Mouse (Mus musculus): Measurements from ENCODE around the gene Scaper. TPM values are rescaled to one million over a fixed set of nuclear protein-coding genes. Genes with fewer than 3 reads are reported as not detected.

Scaper gene
- 10 to 100 TPM; 11.4 to 20.1 (median 14.3) TPM for total RNA-seq (2022)

DNA sequence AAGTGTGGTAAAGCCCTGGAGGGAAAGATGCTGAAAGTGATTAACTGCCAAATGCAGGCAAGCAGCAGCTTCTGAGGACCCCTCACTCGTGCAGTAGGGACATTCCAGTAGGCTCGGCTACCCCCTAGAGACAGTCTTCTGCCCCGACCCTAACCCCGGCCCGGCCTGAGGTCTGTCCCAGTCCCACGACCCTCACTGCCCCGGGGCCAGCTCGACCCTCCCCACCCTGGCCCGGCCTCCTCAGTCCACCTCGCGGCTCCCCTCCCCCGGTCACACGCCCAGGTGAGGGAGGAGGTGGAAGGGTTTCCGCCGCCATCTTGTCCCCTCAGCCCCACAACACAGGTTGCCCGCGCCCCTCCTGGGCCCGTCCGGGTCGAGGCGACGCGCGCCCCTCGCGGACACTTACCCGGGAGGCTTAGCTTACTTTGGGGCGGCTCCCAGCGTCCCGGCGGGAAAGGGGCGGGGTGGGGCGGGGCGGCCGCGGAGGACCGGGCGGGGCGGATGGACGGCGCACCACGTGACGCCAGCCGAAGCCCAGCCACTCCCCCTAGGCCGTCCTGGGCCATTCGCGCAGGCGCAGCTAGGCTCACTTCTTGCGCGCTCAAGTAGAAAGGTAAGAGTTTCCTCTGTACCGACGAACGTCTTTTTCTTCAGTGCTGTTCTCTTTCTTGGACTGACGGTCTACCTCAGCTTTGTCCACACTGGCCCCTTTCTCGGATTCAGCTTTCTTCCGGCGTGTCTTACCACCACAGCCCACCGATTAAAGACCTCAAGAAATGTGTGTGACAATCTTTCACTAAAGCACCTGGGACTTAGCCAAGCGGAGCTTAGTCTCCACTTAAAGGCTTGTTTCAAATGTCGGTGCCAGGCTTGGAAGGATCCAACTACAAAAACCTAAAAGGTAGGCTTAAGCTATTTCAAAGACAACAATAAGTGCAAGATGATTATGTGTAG lies at the start of gene Scaper:
TSS of gene Scaper (minus strand) at position 456 of the 954 bp plus-strand sequence.
- peak; percentile 78 for DNase-seq

GRCm38 (mm10) chr9:55946819-55947218 lies 8.9 kb upstream of the Scaper start:
- no peak for DNase-seq

GRCm38 (mm10) chr9:55941356-55941755 lies 3.4 kb upstream of the Scaper start:
- DNase-seq = no peak

GRCm38 (mm10) chr9:55938618-55938985 lies 683 bp upstream of the Scaper start:
- no peak for DNase-seq

- no peak for DNase-seq
Measured at GRCm38 (mm10) chr9:55937224-55937663, 675 bp downstream of the Scaper start.

- no peak for DNase-seq
Measured at GRCm38 (mm10) chr9:55932482-55932881, 5.4 kb downstream of the Scaper start.

- DNase-seq = no peak
Measured at GRCm38 (mm10) chr9:55918579-55918978, 19.3 kb downstream of the Scaper start.

DNA sequence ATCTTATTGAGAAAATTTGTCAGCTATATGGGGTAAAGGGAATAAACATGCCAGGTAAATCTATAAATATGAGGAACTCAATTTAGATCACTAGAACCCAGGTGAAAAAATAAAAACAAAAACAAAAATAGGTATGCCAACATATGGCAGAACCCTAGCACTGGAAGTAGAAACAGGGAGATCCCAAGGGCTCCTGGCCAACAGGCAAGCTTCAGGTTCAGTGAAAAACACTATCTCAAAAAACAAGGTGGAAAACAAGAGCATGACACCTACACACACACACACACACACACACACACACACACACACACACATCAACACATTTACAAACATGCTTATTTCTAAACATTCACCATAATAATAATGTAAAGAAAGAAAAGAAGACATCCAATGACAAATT lies 21.2 kb downstream of the Scaper start:
- DNase-seq = no peak

GRCm38 (mm10) chr9:55911481-55911880 lies 26.4 kb downstream of the Scaper start:
- no peak for DNase-seq

DNA sequence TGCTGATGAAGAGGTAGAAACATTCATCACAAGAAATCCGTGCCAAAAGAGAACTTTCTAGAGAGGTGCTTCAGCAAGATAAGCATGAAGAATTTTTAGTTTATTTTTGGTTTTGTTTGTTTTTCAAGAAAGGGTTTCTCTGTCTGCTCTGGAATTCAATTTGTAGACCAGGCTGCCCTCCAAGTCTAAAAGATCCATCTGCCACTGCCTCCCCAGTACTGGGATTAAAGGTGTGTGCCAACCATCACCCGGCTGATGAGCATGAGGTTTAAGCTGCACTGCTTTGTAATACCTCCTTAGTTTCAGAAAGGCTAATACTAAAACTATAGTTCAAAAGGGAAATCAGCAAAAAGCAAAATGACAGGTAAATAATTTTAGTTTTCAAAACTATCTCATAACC lies 35.0 kb downstream of the Scaper start:
- no peak for DNase-seq

DNA sequence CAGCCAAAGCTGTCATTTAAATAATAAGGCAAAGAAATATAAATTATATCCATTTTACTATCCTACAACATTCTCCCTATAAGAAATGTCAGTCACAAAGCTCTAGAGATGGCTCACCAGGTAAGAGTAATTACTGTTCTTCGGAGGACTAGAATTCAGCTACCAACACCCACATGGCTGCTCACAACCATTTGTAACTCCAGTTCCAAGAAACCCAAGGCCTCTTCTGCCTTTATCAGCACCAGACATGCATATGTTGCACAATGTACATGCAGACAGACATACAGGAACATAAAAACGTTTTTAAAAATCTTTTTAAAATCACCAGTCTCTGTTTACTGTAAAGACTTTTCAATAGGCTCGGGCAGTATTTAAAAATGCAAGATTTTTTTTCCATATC lies 36.3 kb downstream of the Scaper start:
- DNase-seq = no peak

GRCm38 (mm10) chr9:55900531-55900930 lies 37.4 kb downstream of the Scaper start:
- DNase-seq = no peak

- no peak for DNase-seq
Measured at GRCm38 (mm10) chr9:55878066-55878465, 59.9 kb downstream of the Scaper start.

DNA sequence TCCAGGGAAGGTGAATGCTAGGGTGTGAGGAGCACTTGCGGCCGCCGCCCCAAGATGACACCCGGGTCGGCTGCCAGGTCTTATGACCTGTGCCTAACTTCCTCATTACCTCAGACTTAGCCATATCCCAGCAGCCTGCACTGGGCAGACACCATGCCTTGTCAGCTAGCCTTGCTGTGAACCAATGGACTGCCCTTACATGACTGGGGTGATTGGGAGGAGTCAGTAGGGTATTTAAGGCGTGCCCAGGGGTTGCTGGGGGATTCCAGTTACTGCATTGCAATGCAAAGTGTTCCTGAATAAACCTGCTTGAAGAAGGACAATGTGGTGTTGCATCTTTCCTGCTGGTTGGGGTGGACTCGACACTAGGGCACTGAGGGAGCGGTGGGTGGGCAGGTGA lies 148.5 kb downstream of the Scaper start:
- DNase-seq = no peak

GRCm38 (mm10) chr9:55712016-55712415 lies 225.9 kb downstream of the Scaper start:
- DNase-seq = no peak

DNA sequence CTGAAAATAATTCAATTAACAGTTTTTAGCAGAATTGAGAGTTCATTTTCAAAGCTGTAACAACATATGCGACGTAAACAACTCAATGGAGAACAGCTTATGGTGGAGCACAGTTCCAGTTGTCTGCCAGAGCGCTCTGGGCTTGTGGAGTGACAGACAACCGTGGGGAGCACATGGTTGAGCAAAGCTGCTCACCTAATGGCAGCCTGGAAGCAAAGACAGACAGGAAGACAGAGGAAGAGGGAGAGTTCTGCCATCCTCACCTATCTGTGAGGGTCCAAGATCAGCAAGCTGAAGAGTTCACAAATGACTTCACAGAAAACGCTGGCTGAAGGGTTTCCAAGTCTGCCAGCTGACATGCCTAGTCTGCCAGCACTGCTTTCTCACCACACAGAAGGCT lies 227.4 kb downstream of the Scaper start:
- no peak for DNase-seq

DNA sequence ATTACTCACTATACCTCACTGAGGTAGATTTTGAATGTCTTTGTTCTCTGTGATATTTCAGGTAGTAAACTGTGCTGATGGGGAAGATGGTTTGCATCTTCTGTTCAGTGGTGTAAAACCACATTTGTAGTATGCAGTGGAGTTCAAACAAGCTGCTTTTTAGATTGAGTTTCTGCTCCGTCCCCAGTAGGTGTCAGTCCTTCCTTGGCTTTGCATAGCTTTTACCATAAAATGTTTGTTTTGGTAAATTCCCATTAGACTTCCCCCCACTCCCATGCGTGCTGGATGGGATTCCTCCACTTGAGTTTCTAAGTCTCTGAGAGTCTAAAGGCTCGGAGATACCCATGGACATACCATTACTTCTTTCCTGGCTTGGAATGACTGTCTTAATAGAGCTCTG lies 231.3 kb downstream of the Scaper start:
- DNase-seq = no peak

- no peak for DNase-seq
Measured at GRCm38 (mm10) chr9:55695307-55695706, 242.6 kb downstream of the Scaper start.

- no peak for DNase-seq
Measured at GRCm38 (mm10) chr9:55677099-55677498, 260.8 kb downstream of the Scaper start.

DNA sequence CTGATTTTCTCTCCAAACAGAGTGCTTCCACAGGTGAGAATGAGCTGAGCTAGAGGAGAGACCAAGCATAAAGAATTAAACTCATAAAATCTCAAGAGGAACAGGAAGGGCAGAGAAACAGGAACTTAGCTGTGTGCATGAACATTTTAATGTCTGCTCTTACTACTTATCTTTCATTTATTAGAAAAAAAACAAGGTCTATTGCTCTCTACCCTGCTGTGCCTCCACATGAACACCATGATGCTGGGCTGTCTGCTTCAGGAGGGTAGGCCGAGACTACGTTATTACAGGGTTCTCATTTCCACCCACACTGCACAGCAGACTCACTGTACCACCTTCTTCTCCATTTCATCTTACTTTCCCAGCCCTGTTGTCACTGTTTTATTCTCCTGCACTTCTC lies 291.5 kb downstream of the Scaper start:
- no peak for DNase-seq

GRCm38 (mm10) chr9:55626990-55627389 lies 310.9 kb downstream of the Scaper start:
- no peak for DNase-seq

GRCm38 (mm10) chr9:55614711-55615110 lies 323.2 kb downstream of the Scaper start:
- DNase-seq = no peak

GRCm38 (mm10) chr9:55609751-55610150 lies 328.2 kb downstream of the Scaper start:
- no peak for DNase-seq

Measured in adrenal gland, adult 8-10 months (tissue).